Mouse (Mus musculus) heart, postnatal 10 days (tissue): Measurements from ENCODE around the gene Nol4l. TPM values are rescaled to one million over a fixed set of nuclear protein-coding genes. Genes with fewer than 3 reads are reported as not detected.
"Not testable (repeated sequence)": the region's sequence is repeated elsewhere in the genome, so short reads cannot be mapped to it uniquely, and the experiment has no call there.

Experiments used
- DNase-seq, 2 experiments: peaks; one replicate each; pipeline ENCODE4 v3.0.0; 2021
- intact Hi-C: fragments of 180-260 bp; cut with DNase I; formaldehyde crosslinking; loops from one replicate; pipeline ENCODE4 v1.15.1; 2025
- total RNA-seq, 2 experiments: library from RNA; stranded (reverse); gene quantifications; 2 replicates each; pipeline ENCODE4 v1.2.3; 2021

Nol4l gene
- total RNA-seq, 2 experiments from 2014 or later = 9.5 to 10.4 TPM

DNA sequence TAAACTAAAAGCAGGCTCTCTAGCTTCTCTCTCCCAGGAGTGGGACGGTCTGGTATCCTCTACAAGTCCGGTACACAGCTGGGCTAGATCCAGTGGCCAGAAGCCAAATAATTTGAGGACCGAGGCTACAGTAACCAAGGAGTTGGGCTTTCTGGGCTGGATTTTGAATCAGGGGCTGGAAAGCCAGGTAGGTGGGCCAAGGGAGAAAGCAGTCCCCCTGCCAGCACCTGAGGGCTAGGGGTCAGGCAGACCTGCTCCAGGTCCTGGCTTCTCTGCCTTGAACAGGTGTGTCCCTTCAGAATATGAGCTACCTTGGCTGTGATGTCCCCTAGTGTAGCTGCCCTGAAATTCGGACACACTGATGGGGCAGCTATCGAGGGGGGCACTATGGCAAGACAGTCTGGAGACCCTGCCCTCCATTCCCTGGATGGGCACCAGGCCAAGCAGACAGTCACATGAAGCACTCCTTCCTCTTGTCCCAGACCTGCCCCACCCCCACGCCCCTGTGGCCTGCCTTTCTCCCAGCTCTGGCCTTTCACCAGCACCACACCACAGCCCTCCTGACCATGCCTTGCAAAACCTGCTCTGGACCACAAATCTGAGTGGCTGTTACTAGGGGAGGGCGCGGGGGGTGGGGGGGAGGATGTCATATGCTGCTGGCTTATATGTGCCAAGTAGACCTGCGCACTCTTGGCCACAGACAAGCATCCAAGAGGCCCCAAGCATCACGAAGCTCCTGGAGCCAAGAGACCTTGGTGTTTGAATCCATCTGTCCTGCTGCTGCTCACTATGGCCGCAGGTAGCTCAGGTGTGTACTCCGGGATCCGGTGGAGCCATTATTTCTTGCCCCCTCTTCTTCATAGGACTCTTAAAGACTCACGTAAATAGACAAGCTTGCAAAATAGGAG is 17.1 kb downstream of the Nol4l start:
- DNase-seq = no peak

DNA sequence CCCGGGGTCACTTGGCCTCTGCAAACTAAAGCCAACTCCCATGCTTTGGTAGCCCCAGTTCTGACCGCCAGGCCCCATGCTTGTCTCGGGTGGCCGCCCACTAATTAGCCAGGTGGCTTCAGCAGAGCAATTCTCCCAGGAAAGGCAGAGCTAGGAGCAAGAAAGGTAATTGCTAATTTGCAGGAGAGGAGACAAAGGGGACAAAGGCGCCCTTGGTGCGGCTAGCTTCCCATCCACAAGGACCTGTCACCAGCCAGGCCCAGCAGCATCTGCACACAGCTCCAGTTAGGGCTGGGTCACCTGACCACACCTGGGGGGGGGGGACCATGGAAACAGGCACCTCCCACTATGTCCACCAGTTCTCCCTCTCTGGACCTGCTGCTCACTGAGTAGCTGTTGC is 18.2 kb downstream of the Nol4l start:
- intact Hi-C loops = no loop called here
- no peak for DNase-seq

More for the DNA sequence above, 17.1 kb downstream of the Nol4l start:
- intact Hi-C loops = no loop called here

DNA sequence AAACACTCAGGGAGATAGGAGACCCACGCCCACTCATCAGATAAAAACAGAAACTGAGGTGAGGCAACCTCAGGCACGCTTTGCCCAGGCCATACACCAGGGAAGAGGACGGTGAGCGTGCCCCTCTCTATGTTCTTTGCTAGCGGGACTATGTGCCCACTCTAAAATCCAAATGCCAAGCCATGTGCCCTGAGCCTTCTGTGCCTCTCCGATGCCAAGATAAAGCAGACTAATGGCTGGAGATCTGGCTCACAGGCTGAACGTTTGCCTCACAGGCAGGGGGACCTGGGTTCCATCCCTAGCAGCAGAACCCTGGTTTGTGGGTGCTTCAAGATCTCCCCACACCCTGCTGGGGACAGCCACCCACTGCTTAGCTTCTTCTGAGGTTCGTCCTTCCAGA is 19.6 kb downstream of the Nol4l start:
- intact Hi-C loops = no loop called here
- no peak for DNase-seq

DNA sequence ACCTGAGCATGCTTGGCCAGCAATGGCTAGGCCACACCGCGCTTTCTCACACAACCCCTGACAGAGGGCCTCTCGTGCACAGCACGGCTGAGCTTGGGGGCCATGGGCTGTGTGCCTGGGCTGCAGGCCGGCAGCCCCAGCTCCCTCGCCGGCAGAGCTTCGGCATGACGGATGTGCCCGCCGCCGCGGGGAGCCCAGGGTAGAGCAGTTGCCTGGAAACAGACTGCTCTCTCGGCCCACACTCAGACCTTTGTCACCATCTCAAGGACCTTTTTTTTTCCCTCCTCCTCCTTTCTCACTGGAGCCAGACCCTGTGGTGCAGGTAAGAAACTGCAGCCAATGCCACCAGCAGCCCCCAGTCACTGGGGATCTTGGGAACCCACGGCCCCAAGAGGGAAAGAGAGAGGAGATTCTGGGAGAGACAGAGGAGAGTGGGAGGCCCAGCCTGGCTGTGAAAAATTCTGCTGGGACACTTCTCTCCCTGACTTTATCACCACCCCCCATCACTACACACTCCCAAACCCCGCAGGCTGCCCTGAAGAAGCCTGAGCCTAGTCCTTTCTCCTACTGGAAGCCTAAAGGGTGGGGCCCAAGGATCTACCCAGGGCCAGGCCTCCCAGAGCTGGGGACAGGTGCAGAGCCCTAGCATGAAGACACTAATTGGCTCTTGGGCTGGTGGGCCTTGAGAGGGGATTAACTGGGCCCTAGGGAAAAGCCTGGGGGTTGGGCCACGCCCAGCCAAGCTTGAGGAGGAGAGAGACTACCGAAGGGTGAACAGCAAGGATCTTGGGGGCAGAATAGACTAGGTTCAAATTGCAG is 20.4 kb downstream of the Nol4l start:
- intact Hi-C loops = no loop called here
- DNase-seq = no peak

DNA sequence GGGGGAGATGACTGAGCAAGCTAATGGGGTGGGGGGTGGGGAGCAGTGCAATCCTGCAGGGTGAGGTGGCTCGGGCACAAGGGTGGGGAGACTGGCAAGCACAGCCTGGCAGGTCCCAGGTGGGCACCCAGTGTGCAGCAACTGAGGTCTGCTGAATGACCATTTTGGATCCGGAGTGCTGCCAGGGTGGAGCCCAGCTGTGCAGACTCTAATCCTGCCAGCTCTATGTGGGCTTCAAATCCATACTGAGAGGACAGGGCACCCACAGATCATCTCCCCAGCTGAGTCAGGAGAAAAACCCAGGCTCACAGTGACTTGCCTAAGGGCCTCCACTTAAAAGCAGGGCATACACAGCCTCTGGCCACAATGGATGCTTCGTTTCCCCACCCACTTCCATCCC is 21.4 kb downstream of the Nol4l start:
- intact Hi-C loops = no loop called here

DNA sequence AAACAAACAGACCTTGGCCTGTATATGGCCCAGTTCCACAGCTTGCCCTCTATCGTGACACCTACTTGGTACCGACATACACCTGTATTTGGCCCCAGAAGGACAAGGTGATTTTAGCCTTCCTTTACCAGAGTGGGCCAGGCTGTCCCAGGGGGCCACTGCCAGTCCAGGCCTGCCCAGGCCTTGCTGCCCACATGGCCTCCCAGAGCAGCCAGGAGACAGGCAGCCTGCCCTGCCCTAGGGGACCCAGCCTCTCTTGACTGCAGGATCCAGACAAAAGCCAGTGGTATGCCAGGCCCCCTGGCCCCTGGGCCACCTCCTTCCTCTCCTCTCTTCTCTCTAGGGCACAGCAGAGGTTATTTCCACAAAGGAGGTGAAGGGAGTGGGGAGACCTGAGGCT is 21.8 kb downstream of the Nol4l start:
- no peak for DNase-seq
- intact Hi-C loops = no loop called here

More for the DNA sequence above, 21.4 kb downstream of the Nol4l start:
- no peak for DNase-seq

DNA sequence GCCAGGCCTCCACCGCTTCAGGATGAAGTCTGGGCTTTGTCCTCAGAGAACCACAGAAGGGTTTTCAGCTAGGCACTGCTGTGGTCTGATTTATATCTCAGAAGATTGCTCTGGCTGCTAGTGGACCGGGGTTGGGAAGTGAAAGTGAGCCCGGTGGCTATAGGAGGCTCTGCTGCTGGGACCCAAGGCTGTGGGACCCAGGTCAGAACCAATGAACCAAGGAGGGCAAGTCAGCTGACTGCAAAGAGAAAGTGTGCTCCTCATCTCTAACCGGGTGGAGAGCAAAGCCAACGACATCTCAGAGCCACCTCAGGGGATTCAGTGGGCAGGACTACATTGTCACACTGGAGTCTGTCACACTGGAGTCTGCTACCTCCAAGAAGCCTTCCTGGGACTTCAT is 23.4 kb downstream of the Nol4l start:
- DNase-seq = no peak

DNA sequence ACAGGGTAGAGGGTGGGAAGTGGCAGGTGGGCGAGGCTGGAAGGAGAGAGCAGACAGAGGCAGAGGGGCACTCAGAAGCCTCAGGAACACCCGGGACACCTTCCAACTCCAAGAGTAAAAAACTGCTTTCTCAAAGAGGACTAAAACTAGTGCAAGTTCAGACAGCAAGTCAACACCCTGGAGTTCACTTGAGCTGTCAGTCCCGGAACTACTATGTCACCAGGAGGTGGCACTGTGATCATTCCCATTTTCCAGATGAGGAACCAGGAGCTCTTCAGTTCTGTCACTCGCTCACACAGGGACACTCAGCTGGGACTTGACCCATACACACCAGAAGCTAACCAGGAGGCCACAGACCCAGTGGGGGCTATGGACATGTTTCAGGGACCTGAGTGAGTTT is 30.6 kb downstream of the Nol4l start:
- intact Hi-C loops = no loop called here
- peak in 1 of 2 experiments; percentile 24 for DNase-seq

More for the DNA sequence above, 23.4 kb downstream of the Nol4l start:
- intact Hi-C loops = no loop called here

DNA sequence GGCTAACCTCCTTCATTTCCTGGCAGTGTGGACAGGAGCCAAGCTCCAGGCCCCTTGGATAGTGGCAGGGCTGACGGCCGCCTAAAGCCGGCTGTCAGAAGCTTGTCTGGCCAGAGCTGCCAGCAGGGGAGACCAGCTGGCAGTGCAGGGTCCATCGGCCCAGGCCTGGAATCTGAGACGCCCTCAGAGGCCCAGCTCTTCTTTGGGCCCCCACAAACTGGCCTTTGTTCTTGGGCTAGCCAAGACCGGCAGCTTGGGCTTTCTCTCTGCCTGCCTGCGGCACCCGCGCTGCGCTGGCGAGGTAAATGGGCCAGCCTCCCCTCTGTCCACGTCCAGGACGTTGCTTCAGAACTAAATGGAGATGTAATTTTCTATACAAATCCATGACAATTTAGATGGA is 32.9 kb downstream of the Nol4l start:
- intact Hi-C loops = no loop called here
- DNase-seq = no peak

DNA sequence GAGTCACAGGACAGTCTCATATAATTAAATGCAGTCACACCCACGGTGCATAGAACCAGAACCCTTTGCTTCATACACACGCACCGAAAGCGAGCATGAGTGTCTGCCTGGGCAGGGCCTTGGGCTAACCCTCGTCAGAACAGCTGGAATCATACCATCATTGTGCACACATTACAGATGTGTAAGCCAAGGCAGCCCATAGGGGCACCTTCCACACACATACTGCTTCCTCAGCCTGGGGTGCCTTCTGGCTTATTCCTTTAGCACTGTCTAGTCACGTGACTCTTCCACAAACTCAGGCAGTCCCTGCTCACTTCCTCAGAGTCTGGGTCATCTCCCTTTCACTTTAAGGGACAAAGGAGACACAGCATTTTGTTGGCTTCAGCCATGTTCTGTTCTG is 33.5 kb downstream of the Nol4l start:
- intact Hi-C loops = no loop called here
- DNase-seq = no peak

DNA sequence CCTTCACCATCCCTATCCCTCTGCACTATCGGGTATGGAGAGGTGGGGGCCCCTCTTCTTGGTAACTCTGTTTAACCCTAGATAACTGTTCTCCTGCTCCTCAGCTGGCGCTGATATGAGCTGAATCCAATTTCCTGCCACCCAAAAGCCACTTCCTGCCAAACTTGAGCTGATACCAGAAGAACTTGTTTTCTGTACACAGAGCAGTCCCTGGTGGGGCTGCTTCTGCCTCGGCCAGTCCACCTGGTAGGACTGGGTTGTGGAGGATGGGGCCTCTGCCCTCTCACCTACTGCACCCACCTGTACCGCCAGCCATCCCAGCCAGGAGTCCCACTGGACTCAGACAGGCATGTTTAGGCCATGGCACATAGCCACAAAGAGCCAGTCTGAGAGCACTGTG is 34.0 kb downstream of the Nol4l start:
- no peak for DNase-seq
- intact Hi-C loops = no loop called here

DNA sequence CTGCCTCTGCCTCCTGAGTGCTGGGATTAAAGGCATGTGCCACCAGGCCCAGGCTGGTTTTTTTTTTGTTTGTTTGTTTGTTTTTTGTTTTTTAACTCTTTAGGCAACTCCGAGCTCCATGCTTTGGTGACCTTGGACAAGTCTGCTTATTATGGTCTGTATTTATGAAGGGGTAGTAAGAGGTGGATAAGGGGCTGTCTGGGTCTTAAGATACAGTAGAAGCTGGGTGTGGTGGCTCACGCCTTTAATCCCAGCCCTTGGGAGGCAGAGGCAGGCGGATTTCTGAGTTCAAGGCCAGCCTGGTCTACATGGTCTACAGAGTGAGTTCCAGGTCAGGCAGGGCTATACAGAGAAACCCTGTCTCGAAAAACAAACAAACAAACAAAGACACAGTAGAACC is 34.4 kb downstream of the Nol4l start:
- intact Hi-C loops = not testable (repeated sequence)

DNA sequence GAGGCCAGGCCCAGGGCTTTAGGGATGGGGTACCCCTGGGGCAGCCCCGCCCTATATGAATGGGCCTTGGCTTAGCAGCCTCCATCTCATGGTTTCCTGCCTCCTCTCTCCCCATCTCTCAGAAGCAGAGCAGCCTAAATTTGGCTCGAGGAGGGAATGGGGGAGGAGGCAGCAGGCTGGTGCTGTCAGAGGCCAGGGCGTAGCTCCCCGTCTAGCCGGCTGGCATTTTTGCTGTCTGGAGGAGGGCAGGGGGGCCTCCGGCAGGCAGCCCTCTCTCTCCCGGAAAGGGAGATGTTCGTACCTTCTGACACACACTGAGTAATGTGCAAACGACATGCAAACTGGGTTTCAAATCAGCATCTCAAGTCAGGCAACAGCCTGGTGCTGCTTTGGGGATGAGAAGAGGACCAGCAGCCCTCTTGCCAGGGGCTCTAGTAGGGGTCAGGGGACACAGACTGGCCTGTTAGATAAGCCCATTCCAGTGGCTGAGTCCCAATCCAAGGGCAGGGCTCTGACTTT is 35.4 kb downstream of the Nol4l start:
- intact Hi-C loops = no loop called here
- peak; percentile 49 to 50 for DNase-seq

More for the DNA sequence above, 34.4 kb downstream of the Nol4l start:
- DNase-seq = not testable (repeated sequence)

DNA sequence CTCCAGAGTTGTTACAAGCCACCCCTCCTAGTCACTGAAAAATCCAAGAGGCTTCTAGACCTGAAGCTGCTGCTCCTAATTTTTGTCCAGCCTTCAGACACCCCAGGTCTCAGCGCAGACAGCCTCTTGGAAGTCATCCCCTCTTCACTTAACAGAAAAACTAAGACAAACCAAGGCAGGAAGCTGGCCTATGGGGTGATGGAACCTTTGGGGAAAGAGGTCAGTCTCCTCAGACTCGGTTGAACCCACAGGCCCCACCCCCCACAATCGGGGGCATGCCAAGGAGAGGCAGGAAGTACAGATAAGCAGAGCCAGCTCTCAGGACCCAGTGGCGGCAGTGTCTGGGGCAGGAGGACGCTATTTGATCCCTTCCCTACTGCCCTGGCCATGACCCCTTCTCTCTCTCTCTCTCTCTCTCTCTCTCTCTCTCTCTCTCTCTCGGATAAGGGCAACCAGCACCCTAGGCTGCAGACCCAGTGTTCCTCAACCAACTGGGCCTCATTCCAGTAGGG is 35.9 kb downstream of the Nol4l start:
- peak in 1 of 2 experiments; percentile 31 for DNase-seq
- intact Hi-C loops = no loop called here

DNA sequence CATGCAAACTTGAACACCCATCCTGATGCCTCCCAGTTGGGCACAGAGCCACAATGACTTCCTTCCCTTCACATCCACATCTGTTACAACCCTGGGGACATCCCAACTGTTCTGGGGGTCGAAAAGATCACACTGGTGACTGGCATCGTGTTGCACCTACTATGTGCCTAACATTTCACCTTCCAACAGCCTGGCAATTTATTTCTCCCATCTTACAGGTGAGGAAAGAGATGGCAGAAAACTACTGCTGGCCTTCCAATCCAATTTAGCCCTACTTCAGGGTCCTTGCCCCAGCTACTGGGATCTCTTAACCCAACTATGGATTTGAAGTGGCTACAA is 36.4 kb downstream of the Nol4l start:
- intact Hi-C loops = no loop called here
- no peak for DNase-seq

DNA sequence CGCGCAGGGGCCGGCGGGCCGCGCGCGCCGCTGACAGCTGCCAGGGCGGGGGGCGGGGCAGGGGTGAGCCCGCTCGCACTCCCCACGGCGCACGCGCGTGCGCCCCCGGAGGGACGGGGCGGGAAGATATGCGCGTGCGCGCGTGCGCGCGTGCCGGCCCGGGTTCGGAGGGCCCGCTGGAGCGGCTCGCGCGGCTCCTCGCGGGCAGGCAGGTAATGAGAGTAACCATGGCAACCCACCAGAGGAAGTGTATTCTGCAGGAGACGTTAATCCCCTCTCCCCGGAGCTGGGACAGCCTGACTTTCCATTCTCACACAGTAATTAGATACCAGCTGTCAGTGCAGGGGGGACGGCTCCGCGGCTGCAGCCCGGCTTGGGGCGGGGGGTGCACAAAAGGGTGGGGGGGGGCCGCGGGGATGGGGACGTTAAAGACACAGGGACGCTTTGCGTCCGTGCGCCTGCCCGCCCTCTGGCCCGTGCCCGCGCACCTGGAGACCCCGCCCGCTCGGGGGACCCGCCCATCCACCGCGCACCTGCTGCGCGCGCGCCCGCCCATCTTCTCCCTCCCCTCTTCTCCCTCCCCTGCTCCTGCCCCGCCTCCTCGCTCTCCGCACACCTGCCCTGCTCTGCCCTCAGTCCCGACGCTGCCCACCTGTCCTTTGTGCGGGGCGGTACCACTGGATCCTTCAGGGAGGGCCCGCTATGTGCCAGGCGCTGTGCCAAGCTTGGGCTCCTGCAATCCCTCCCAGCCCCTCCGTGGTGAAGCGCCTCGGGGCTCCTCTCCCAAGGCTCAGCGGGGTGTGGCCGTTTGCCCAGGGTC is 37.0 kb downstream of the Nol4l start, which contains the start of gene 4930404H24Rik:
TSS of gene 4930404H24Rik (plus strand) at position 218 of the 820 bp plus-strand sequence.
- DNase-seq = peak; percentile 65 to 68
- intact Hi-C loops = no loop called here

DNA sequence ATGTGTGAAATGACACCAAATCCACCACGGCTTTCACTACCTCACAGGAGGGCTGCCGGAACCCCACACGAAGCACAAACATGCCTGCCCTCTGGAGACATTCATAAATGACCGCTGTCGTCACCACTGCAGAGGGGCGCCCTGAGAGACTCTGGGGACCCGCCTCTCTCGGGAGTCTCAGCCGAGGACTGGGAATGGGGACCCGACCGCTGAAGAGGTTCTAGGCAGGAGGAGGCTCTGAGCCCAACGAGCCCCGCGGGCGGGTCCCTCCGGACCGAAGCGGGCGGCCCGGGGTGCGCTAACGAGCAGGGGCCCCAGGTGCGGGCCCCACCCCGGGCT is 37.6 kb downstream of the Nol4l start:
- intact Hi-C loops = no loop called here
- DNase-seq = peak in 1 of 2 experiments; percentile 31

DNA sequence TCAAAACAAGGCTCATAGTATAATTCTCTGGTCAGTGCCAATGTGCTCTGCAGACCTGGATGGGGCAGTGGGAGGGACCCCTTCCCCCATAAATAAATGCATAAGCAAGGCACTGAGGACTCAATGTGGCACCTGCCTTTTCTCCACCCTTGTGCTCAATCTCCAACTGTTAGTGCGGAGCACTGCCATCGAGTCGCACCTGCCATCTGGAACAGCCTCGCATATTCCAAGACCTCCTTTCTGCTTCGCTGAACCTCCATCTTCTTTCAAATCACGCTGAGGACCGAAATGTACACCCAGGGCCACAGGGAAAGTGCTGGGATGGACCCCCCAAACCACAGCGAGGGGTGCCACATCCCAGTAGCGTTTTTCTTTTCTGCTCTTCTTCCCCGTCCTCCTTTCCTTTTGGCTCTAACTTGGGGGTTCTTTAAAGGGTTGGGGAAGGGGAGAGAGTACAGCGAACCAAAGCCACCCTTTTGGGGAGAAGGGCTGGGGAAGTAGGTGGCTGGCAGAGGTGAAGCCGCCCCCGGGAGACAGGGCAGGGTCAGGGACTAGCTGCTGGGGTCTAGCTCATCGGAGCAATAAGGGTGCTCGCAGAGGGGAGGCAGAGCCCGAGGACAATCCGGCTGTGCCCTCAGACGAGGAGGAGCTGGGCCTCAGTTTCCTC is 38.1 kb downstream of the Nol4l start:
- intact Hi-C loops = no loop called here
- DNase-seq = no peak

DNA sequence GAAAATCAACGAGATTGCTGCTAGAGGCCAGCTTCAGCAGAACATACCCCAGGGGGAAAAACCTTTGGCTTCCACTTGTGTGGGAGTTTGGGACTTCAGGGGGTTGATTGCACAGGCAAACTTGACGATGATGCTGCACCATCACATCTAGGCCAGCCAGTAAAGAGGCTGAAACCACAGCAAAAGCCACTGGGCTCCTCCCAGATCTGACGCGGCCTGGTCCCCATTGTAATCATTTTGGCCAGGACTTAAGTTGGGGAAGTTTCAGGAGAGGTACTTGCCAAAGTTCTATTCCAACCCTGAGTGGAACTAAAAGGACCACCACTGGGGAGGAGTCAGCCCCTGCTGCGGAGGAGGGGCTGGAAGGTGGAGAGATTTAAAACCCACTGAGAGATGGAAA is 38.8 kb downstream of the Nol4l start:
- no peak for DNase-seq
- intact Hi-C loops = no loop called here

DNA sequence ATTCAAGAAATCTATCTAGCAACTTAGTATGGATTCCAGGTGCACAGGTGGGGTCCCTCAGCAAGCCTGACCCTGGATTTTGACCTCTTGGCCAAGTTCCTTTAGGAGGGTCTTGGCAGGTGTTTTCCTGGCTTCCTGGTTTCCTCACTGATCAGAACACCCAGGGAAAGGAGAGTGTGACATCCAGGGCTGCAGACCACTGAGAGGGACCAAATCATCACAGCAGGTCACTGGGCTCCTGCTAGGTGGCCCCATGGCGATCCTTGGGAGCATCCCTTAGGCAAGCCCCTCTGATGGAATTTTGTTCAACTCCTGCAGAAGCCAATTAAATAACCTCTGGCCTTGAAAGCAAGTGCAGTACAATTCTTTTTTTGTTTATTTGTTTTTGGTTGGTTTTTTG is 39.7 kb downstream of the Nol4l start:
- intact Hi-C loops = no loop called here
- no peak for DNase-seq
